In genomic region chr2:152906274-152907037, GRCm38 (mm10) we compare ENCODE assay signal across 20 mouse cellular contexts. TPM values are rescaled to one million over a fixed set of nuclear protein-coding genes. Genes with fewer than 3 reads are reported as not detected.
DNase-seq lines count a peak whose midpoint lies in the region; ATAC-seq and TF ChIP-seq lines count a peak whose summit lies in the region.
"Had no signal": no experiment of that assay in that cellular context is flagged by ENCODE, and none has a peak within 500 bp of the region (broad histone marks: within the 10 kb centered on the region; RNA-seq: fewer than 3 reads in every experiment).

No protein-coding gene starts in this region.

- no peak for TF ChIP-seq CTCF in Patski (IDR thresholded peaks at IDR 0.05)

- peaks cover 61% of the 10 kb centered on the region for H3K4me1 ChIP-seq in heart, embryonic 10.5 days
- H3K4me1 ChIP-seq in limb, embryonic 10.5 days: peaks cover 74% of the 10 kb centered on the region

- no peak overlapping the region for H3K4me3 ChIP-seq in heart, embryonic 10.5 days
- no peak overlapping the region for H3K4me3 ChIP-seq in limb, embryonic 10.5 days
- H3K4me3 ChIP-seq: embryonic facial prominence, embryonic 12.5 days; hindbrain, embryonic 10.5 days had no signal

- intact Hi-C loops in heart, postnatal 10 days (cut with DNase I): no loop called here

- POLR2A ChIA-PET in Patski (lab: Charles Lee): interaction anchor here (0.7 kb wide), 1 partner anchor 20 kb away, joined by 3 read pairs; no protein-coding TSS in a partner anchor

- peak; percentile 0 for ATAC-seq in Patski
- ATAC-seq: intestine, postnatal 0 days; midbrain, embryonic 16.5 days had no signal

- peak overlapping the region; percentile 88; the same call in 1 of the 2 replicates for H3K27ac ChIP-seq in heart, embryonic 10.5 days
- peak overlapping the region; percentile 54 for H3K27ac ChIP-seq in limb, embryonic 10.5 days
- H3K27ac ChIP-seq: embryonic facial prominence, embryonic 12.5 days; liver, embryonic 14.5 days had no signal

- no peaks in the 10 kb centered on the region for H3K36me3 ChIP-seq in heart, embryonic 10.5 days
- H3K36me3 ChIP-seq in limb, embryonic 10.5 days: no peaks in the 10 kb centered on the region
- H3K36me3 ChIP-seq: embryonic facial prominence, embryonic 12.5 days; hindbrain, embryonic 10.5 days had no signal

- H3K27me3 ChIP-seq in heart, embryonic 10.5 days (ENCODE audit: insufficient read depth, poor library complexity, severe bottlenecking): peaks cover 13% of the 10 kb centered on the region
- H3K27me3 ChIP-seq in Patski: no peaks in the 10 kb centered on the region
- peaks cover 24% of the 10 kb centered on the region for H3K27me3 ChIP-seq in limb, embryonic 10.5 days (ENCODE audit: low read depth, poor library complexity, severe bottlenecking)

- no peak for DNase-seq in heart, embryonic 10.5 days (ENCODE audit: low spot score)
- no peak for DNase-seq in heart, postnatal 10 days
- DNase-seq in retina, postnatal 1 day: peak; percentile 49
- DNase-seq in retina, embryonic 14.5 days (ENCODE audit: low spot score): no peak
- DNase-seq in Patski (ENCODE audit: low read depth, low spot score): no peak
- no peak for DNase-seq in limb, embryonic 10.5 days (ENCODE audit: low spot score)
- no peak for DNase-seq in cerebellum, adult 11-12 months
- DNase-seq in kidney, postnatal 36 days: no peak
- DNase-seq: adrenal gland, postnatal 10 days; kidney, postnatal 10 days; thymus, postnatal 4 days had no signal

- CTCF ChIA-PET in Patski (lab: Charles Lee): interaction anchor here (1.7 kb wide), 1 partner anchor 43 kb away, joined by 3 read pairs; no protein-coding TSS in a partner anchor

- no peaks in the 10 kb centered on the region for H3K9me3 ChIP-seq in heart, embryonic 10.5 days
- no peaks in the 10 kb centered on the region for H3K9me3 ChIP-seq in limb, embryonic 10.5 days (replicated peaks)
- H3K9me3 ChIP-seq: embryonic facial prominence, embryonic 12.5 days; hindbrain, embryonic 10.5 days had no signal

- 53% methylated on average over 9 of the region's 9 CpGs for WGBS in heart, embryonic 10.5 days
- WGBS in limb, embryonic 10.5 days: 72% methylated on average over 9 of the region's 9 CpGs

- in situ Hi-C loops in Patski (cut with MboI; ENCODE audit: low pct_unique_long_range_greater_than_20kb): loop anchor here (5.0 to 25.0 kb wide), 2 partner anchors 169 to 994 kb away; partner anchors contain the start of genes Angpt4 and Id1

RNA-seq across cellular contexts. Expression of gene Mylk2, which starts 4.7 kb away (rescaled TPM):
- polyA plus RNA-seq in heart, embryonic 10.5 days (2016; fragmentation: Nextera tagmentation; extraction: Ambion mirVana): 0.05 and 0.07 TPM in 2 replicates
- under 1 TPM; 0.25 to 0.38 TPM for total RNA-seq in heart, postnatal 10 days (2021)
- polyA plus RNA-seq in Patski (2021): 0.08 TPM
- not detected in 2 replicates for polyA plus RNA-seq in limb, embryonic 10.5 days (2016; fragmentation: Nextera tagmentation; extraction: Ambion mirVana)
- total RNA-seq: layer of hippocampus, postnatal 25 days; left cerebral cortex, postnatal 36 days had no signal
- polyA plus RNA-seq: intestine, postnatal 0 days; liver, embryonic 14.5 days; neural tube, embryonic 14.5 days had no signal

RNA-seq across cellular contexts. Expression of gene Foxs1, which starts 26.6 kb away (rescaled TPM):
- 0.21 and 0.36 TPM in 2 replicates for polyA plus RNA-seq in heart, embryonic 10.5 days (2016; fragmentation: Nextera tagmentation; extraction: Ambion mirVana)
- 10 to 100 TPM in 1 of 2 experiments, 1 to 10 TPM in 1; 9.7 to 10.1 TPM for total RNA-seq in heart, postnatal 10 days (2021)
- polyA plus RNA-seq in Patski (2021): 0.04 TPM
- polyA plus RNA-seq in limb, embryonic 10.5 days (2016; fragmentation: Nextera tagmentation; extraction: Ambion mirVana): 0.26 and 0.64 TPM in 2 replicates

RNA-seq across cellular contexts. Expression of gene Dusp15, which starts 45.0 kb away (rescaled TPM):
- 0.04 TPM in 2 replicates for polyA plus RNA-seq in heart, embryonic 10.5 days (2016; fragmentation: Nextera tagmentation; extraction: Ambion mirVana)
- under 1 TPM; 0.15 to 0.65 TPM for total RNA-seq in heart, postnatal 10 days (2021)
- polyA plus RNA-seq in Patski (2021): 0.36 TPM
- polyA plus RNA-seq in limb, embryonic 10.5 days (2016; fragmentation: Nextera tagmentation; extraction: Ambion mirVana): 0.58 and 0.68 TPM in 2 replicates

RNA-seq across cellular contexts. Expression of gene Ttll9, which starts 55.8 kb away (rescaled TPM):
- 0.47 and 0.85 TPM in 2 replicates for polyA plus RNA-seq in heart, embryonic 10.5 days (2016; fragmentation: Nextera tagmentation; extraction: Ambion mirVana)
- total RNA-seq in heart, postnatal 10 days (2021): not detected
- polyA plus RNA-seq in Patski (2021): 0.45 TPM
- polyA plus RNA-seq in limb, embryonic 10.5 days (2016; fragmentation: Nextera tagmentation; extraction: Ambion mirVana): 0.53 and 1.7 TPM in 2 replicates
- total RNA-seq: gastrocnemius, postnatal 14 days had no signal

RNA-seq across cellular contexts. Expression of gene Tpx2, which starts 58.7 kb away (rescaled TPM):
- 74.7 and 97.0 TPM in 2 replicates for polyA plus RNA-seq in heart, embryonic 10.5 days (2016; fragmentation: Nextera tagmentation; extraction: Ambion mirVana)
- 10 to 100 TPM; 16.0 to 17.8 TPM for total RNA-seq in heart, postnatal 10 days (2021)
- polyA plus RNA-seq in Patski (2021): 55.7 TPM
- polyA plus RNA-seq in limb, embryonic 10.5 days (2016; fragmentation: Nextera tagmentation; extraction: Ambion mirVana): 141 and 147 TPM in 2 replicates
